Mouse (Mus musculus): ENCODE data around the gene Slc8a2. TPM values are rescaled to one million over a fixed set of nuclear protein-coding genes. Genes with fewer than 3 reads are reported as not detected.

Slc8a2 gene
- total RNA-seq, 2 experiments from 2014 or later = 294 to 322 TPM

GRCm38 (mm10) chr7:16207076-16207475 is 77.5 kb downstream of the Slc8a2 start:
- DNase-seq (ENCODE audit: extremely low spot score in 1 of 2, low spot score in 1 of 2) = no peak

DNA sequence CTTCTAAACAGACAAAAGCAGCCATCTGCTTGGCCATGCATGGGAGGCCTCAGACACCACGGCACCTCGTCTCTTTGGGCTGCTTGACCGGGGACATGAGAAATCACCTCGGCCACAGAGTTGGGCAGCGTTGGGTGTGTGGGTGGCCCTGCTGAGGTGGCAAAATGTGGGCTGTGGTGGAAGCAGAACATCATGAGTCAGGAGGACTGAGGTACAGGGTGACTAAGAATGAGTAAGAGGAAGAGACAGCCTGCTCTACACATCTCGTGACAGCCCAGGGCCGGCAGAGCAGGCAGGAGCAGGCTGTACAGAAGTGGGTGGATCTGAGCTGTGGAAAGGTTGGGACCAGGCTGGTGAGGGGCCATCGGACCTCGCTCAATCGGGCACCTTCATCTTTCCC is 77.9 kb downstream of the Slc8a2 start:
- DNase-seq (ENCODE audit: extremely low spot score in 1 of 2, low spot score in 1 of 2) = no peak

GRCm38 (mm10) chr7:16208781-16209665 is 79.4 kb downstream of the Slc8a2 start:
- DNase-seq (ENCODE audit: extremely low spot score in 1 of 2, low spot score in 1 of 2) = no peak

Other genes starting within 250 kb of the Slc8a2 start
- not detected for gene Crx, start 249.9 kb upstream of the Slc8a2 start, total RNA-seq (2021)
- not detected for gene Crxos, start 247.2 kb upstream of the Slc8a2 start, total RNA-seq (2021)
- gene Selenow, start 207.4 kb upstream of the Slc8a2 start, total RNA-seq (2021) = 1,000 to 10,000 TPM; 1,670 to 1,760 TPM
- 100 to 1,000 TPM; 118 to 133 TPM for gene Nop53, start 183.8 kb upstream of the Slc8a2 start, total RNA-seq (2021)
- 1 to 10 TPM; 4.5 to 5.5 TPM for gene Ehd2, start 162.3 kb upstream of the Slc8a2 start, total RNA-seq (2021)
- gene Bicra, start 81.9 kb upstream of the Slc8a2 start, total RNA-seq (2021) = 10 to 100 TPM; 15.9 to 23.2 TPM
- under 1 TPM; 0.44 to 0.66 TPM for gene Zfp541, start 68.0 kb upstream of the Slc8a2 start, total RNA-seq (2021)
- 100 to 1,000 TPM; 282 to 301 TPM for gene Napa, start 31.4 kb upstream of the Slc8a2 start, total RNA-seq (2021)
- gene Kptn, start 9.9 kb upstream of the Slc8a2 start, total RNA-seq (2021) = 10 to 100 TPM; 32.3 to 37.8 TPM
- 10 to 100 TPM; 34.3 to 41.1 TPM for gene Meis3, start 45.3 kb downstream of the Slc8a2 start, total RNA-seq (2021)
- gene Dhx34, start 92.2 kb downstream of the Slc8a2 start, total RNA-seq (2021) = 10 to 100 TPM; 11.4 to 13.6 TPM
- under 1 TPM; 0.75 to 0.81 TPM for gene C5ar2, start 114.3 kb downstream of the Slc8a2 start, total RNA-seq (2021)
- 1 to 10 TPM; 1.1 TPM for gene C5ar1, start 129.7 kb downstream of the Slc8a2 start, total RNA-seq (2021)
- gene Inafm1, start 143.8 kb downstream of the Slc8a2 start, total RNA-seq (2021) = 10 to 100 TPM; 29.4 to 34.2 TPM
- 10 to 100 TPM; 59.6 to 77.3 TPM for gene Ccdc9, start 157.0 kb downstream of the Slc8a2 start, total RNA-seq (2021)
- gene Bbc3, start 178.6 kb downstream of the Slc8a2 start, total RNA-seq (2021) = 10 to 100 TPM; 14.0 to 20.0 TPM

Data from layer of hippocampus, postnatal 25 days (tissue).